Mouse (Mus musculus) erythroblast, adult 5-6 weeks (primary cell): ENCODE results near the gene Psmb5. TPM values are rescaled to one million over a fixed set of nuclear protein-coding genes. Genes with fewer than 3 reads are reported as not detected.
A peak's percentile ranks its signal among the peaks of the same experiment; 100 is the strongest.
"Not testable (repeated sequence)": the region's sequence is repeated elsewhere in the genome, so short reads cannot be mapped to it uniquely, and the experiment has no call there.

ENCODE experiments used
- ATAC-seq: replicated peaks from 2 replicates; pipeline ENCODE4 v1.8.0; 2016; ENCODE audit warnings: moderate number of reproducible peaks, mild to moderate bottlenecking, moderate TSS enrichment, inconsistent platforms; ENCODE audit not compliant: poor library complexity, low FRiP score, severe bottlenecking
- total RNA-seq, 2 experiments: library from RNA; stranded (forward) in 1 of 2; stranded (reverse) in 1 of 2; fragments of 150-400 nt in 1 of 2; fragments of 200-764, 138-1000 nt in 1 of 2; gene quantifications; 2 replicates each; pipeline versions ENCODE4 v1.2.3 to v1.2.4; 2015 to 2017; ENCODE audit warnings: low replicate concordance in 2 of 2

Psmb5 gene
- total RNA-seq, 2 experiments from 2014 or later = 12.9 to 47.7 TPM

DNA sequence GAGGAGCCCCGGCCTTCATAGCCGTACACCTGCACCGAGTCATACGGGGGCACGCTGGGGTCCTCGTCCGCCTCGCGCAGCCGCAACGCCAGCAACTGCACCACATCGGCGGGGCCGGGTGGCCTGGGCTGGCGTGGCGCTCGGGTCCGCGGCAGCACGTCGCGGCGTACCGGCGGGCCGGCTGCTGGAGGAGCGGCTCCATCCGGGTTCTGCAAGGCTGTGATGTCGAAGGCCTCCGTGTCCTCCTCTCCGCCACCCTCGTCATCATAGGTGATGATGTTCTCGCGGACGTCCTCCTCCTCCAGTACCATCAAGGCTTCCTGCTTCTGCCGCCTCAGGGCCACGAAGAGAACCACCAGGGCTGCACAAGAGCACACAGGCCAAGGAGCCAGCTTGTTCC, 14.4 kb upstream of the Psmb5 start:
- ATAC-seq = no peak

DNA sequence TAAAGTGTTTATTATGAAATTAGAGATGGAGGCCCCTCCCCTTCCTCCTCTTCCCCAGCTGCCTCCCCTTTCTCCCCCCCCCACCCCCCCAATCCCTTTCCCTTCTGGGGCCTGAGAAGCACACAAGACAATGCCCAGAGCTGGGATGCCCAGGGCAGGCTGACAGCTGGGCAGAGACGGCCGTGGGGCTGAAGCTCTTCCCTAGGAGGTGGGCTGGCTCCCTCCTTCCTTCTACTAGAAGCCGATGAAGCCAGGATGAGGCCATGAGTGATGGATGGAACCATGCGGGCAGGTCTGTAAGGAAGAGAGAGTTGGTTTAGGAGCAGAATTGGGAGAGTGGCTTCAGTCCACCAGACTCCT, 13.4 kb upstream of the Psmb5 start:
- ATAC-seq = no peak

DNA sequence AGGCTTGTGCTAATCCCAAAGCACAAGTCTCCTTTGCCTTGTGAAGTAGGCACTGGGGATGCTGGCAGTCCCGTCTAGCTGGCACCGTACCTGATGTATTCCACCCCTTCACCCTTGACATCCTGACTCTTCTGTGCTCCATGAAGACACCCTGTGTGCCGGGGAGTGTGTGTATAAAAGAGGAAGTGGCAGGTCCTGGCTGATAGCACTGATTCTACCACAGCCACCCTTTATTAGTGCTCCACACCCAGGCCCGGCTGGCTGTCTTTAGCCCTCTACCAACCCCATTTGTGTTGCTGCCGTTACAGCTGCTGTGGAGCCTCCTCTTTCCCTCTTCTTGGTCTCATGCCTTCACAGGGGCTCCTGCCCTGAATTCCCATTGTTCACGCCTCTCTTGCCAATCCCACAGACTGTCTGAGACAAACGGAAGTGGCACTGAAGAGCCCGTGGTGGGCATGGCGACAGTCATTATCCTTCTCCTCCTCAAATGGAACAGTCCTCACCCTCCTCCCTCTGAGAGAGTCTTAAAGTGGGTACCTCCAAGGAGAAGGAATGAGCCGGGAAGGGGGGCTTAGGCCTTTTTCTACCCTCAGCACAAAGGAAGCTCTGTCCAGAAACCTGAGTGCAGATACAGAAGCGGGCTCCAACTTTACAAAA, 12.9 kb upstream of the Psmb5 start:
- no peak for ATAC-seq

DNA sequence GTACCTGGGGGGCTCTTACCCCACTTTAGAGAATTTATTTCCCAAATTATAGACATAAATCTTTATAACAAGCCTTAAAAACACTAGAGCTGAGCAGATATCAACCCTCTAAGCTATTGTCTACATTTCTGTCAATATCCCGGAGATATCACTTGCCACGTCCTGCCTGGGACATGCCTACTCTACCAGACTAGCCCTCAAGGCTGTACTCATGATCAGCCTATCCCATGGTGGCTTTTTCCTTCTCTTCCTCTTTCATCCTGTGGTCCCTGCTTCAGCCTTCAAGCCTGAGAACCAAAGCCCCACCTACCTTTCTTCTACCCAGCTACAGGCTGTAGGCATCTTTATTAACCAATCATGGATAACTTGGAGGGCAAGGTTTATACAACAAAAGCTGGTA, 12.0 kb upstream of the Psmb5 start:
- no peak for ATAC-seq

DNA sequence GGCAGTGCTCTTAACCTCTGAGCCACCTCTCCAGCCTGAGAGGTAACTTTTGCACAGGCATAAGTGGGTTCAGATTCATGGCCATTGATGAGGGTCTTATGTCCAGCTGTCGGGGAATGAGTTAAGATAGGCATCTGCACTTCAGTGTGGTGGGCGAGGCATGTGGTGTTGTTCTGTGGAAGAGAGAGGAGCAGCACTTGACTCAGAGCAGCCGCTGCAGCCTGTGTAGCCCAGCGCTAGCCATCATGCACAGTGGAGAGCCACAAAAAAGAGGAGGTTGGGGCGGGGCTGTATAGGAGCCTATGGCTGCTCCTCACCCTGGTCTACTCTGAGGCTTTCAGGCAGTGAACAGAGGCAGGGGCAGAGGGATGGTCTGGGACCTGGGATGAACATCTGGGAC, 10.3 kb upstream of the Psmb5 start:
- ATAC-seq = no peak

DNA sequence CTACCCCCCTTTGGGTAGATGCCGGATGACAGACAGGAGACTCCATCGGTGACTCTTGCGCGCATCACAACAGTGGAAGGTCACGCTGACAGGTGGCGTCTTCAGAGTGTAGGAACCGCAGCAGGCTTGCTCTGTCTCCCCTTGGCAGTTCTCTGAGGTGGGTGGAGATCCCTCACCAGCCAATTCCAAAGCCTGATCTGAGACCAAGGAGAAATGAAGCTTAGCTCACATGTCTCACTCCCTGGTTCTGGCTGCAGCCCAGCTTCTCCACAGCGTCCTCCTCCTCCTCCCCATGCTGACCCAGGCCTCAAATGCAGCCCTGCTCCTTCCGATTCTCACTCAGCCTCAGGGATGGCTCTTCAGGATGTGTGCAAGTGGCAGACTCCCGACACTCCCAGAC, 7.2 kb upstream of the Psmb5 start:
- peak; percentile 12; the same call in 1 of the 2 replicates for ATAC-seq

DNA sequence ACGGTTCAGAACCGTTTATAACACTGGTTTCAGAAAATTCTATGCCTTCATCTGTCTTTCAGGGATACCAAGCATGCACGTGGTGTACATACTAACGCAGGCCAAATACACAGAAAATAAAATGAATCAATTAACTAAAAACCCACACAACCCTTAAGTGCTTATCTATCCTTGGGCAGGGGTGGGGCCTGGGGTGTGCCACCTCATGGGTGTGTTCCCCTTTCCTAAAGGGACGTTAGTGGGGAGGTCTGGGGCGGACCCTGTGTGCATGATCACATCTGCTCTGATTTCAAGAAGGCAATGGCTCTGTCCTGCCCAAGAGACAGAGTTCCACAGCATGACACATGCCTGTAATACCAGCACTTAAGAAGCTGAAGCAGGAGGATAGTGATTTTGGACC, 5.5 kb upstream of the Psmb5 start:
- no peak for ATAC-seq

DNA sequence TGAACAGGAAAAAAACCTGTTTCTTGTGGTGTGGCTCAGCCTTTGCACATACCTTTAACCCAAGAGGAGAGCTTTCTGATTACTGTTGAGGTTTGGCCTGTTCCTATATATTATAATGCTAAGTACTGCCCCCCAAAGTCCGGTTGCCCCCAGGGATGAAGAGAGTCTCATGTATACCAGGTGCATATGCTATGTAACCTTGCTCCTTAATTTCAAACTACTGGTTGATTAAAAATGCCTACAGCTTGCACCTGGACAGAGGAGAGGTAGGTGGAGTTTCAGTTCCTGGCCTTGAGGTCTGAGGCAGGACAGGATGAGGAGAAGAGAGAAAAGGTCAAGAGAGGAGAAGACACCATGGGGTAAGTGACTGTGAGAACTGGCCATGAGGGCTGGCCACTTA, 3.3 kb upstream of the Psmb5 start, which contains the start of gene Psmb11:
Psmb11 (plus strand) TSS at position 301 of the 400 bp plus-strand sequence.
- no peak for ATAC-seq

DNA sequence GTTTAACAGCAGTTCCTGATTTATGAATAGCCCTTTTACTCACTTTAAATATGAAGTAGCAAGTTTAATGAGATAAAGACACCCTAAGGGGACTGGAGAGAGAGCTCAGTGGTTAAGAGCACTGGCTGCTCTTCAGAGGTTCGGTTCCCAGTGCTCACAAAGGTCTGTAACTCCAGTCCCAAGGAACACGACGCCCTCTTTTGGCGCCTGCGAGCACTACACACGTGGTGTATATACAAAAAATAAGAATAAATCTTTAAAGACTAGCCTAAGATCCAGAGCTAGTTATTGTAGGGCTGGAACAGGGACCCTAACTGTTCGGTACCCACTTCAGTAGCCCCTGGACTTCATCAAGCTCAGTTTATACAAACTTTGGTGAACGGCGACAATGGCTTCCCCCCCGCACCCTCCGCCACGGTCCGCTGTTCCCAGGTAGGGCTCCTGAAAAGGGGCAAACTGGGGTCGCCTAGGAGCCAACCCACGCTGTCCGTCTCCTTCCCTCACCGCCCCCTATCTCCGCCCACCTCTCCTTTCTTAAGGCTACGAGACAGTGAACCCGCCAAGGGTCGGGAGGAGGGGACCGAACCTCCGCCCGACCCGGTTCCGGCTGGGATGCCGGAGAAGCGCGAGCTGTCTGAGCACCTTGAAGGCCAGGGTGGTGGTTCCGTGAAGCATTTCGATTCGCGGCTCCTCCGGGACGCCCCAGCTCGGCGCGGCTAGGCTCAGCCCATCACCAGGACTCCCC, 498 bp downstream of the Psmb5 start:
- peak; percentile 71 for ATAC-seq

DNA sequence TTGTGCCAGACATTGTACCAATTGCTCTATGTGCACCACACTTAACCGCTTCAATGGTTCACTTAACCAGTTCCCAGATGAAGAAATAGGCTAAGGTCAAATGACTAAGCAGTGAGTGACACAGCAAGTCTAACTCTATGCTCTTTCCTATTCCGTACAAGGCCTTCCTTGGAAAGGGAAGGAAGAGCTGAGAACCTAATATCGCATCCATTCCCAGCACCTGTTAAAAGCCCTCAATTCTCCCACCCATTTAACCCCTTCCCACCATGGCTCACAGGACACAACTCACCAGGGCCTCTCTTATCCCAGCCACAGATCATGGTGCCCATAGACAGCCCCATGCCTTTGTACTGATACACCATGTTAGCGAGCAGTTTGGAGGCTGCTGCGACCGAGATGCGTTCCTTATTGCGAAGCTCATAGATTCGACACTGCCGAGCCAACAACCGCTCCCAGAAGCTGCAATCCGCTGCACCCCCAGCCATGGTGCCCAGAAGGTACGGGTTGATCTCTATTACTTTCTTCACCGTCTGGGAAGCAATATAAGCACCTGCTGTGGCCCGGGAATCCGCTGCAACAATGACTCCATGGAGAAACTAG, 1.5 kb downstream of the Psmb5 start:
- no peak for ATAC-seq

DNA sequence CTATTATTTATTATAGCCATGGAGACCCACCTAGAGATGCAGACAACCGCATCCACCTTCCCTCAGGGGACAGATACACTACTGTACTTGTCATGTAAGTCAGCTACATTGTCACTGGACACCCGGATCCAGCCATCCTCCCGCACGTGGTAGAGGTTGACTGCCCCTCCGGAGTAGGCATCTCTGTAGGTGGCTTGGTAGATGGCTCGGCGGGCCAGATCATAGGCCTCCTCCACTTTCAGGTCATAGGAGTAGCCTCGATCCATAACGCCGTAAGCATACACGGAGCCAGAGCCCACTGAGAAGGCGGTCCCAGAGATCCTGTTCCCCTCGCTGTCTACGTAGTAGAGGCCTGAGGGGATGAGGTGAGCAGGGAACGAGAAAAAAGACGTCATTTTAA, 3.7 kb downstream of the Psmb5 start:
- ATAC-seq = not testable (repeated sequence)

DNA sequence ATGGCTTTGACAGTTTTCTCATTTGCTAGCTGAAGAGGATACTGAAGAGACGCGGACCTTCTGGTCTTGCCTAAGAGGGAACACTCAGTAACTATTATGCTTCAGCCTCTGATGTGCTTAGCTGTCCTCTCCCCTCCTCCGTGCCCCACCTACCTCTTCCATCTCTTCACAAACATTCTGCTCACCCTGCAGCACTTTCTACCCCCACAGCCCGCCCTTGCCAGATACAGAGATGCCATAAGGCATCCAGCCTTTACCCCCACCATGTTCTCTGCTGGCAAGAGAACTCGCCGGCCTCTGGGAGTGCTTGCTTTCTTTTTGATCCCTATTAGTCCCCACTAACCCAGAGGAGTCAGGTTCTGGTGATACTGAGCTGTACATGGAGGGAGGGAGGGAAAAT, 7.2 kb downstream of the Psmb5 start:
- no peak for ATAC-seq

DNA sequence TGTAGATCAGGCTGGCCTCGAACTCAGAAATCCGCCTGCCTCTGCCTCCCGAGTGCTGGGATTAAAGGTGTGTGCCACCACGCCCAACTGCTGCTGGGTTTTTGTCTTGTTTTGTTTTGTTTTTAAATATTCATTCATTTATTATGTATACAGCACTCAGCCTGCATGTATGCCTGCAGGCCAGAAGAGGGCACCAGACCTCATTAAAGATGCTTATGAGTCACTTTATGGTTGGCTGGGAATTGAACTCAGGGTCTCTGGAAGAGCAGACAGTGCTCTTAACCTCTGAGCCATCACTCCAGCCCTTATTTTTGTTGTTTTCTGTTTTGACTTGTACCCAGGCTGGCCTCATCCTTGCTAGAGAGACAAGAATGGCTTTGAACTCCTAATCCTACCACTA, 7.9 kb downstream of the Psmb5 start:
- ATAC-seq = no peak

DNA sequence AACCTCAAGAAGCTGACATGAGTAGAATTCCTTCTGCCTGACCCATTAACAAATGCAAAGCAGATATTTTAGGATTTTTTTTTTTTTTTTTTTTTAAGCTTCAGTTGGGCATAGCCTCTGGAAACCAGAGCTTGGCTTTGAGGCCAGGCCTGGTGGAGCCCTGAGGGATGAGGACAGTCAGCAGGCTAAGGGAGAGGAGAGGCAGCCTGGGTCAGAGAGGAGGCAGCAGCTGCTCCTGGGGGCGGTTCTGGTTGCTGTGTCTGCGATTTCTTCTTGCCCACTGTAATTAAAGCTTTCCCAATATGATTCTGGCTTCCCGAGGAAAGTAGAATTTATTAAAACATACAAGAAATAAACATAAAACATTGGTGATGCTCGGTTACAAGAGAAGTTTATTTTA, 8.6 kb downstream of the Psmb5 start:
- no peak for ATAC-seq

DNA sequence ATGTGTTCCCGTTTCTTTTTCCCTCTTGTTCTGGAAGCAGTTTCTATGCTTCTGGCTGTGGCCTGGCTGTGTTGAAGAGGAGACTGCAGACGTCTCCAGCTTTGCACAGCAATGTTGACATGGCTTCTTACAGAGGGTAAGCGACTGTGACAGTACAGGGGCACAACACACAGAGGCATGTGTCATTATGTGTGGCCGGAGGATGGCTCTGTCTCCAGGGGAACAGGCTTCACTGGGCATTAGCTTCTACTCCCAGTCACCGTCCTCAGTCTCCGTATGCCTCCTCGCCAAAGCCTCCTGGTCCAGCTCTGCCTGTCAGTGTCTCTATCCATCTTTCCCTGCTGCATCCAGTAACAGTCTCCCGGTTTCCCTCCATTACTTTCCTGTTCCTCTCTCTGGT, 10.6 kb downstream of the Psmb5 start:
- ATAC-seq = no peak

DNA sequence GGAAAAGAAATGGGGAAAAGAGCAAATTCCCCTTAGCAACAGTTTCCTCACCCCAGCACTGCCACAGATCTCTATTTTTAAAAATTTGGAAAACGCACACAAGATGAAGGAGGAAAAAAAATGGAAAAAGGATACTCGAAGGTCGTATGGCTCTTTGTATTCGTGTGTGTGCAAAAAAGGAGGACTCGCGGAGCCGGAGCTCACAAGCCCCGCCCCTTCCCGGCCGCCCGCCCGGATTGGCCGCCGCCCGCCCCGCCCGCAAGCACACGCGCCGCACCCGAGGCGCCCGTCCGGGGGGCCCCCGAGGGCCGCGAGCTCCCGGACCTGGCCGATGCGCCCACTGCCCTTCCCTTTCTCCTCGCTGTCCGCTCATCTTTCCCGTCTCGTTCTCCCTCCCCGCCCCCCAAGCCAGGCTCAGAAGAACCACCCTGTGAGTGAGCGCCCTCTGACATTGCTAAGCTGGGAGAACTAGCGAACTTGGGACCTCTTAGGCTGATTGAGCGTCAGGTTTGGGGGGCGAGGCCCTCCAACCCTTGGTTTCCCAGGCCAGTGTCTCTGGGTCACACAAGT, 12.0 kb downstream of the Psmb5 start, which contains the start of gene 4931414P19Rik:
4931414P19Rik (minus strand) TSS at position 242 of the 570 bp plus-strand sequence.
- peak; percentile 61 for ATAC-seq

DNA sequence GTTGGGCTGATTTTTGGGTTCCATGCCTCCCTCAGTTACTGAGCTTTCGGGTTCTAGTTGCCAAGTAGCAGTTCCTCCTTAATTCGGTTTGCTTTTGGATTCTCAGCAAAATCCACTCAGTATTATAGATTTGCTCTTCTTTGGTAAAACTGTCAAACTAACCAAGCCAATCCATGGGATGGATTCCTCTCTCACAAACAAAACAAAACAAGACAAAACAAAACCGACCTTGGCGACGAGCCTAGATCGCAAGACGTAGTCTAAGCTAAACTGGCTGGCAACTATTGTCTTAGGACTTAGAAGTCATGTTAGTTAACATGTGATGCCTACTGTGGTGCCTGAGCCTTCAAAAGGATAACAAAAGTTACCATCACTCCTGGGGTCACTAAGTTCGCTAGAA, 14.1 kb downstream of the Psmb5 start:
- no peak for ATAC-seq

DNA sequence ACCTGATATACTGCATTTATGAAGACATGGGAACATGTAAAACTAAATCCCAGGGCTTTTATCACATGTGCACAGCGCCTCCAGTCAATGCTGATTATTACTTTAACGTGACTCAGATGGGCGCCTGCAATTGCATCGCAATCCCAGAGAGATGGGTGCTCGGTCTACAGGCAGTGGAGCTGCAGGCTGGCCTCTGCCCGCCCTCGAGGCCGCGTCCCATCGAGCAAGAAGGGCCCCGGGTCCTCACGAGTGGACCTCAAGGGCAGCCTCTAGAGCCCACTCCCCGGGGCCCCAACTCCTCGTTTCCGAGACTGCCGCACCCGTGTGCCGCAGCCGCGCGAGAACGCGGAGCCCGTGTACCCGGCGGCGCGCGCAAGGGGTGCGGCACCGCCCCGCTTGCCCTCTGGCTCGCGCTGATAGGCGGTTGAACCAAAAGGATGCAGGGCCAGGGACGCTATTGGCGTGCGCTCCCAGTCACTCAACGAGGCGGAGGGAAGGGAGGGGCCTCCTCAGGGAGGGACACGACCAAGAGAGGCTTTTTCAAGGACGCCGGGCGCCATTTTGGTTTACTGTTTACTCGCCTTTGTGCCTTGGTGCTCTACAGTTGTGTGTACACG, 14.7 kb downstream of the Psmb5 start:
- peak; percentile 94 for ATAC-seq

DNA sequence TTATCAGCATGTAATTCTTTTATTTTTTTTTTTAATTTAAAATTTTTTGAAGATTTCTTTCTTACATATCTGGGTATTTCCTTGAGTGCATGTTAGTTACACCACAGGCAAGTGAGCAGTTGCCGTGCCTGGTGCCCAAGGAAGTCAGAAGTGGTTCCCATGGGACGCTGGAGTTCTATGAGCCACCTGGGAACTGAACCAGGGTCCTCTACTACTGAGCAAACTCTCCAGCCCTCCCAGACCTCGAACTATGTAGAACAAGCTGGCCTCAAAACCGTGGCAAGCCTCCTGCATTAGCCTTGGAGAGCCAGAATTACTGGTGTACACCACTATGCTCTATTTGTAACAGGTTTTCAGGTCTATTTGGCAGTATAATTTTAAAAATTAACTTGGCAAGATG, 15.2 kb downstream of the Psmb5 start:
- ATAC-seq = peak; percentile 10

DNA sequence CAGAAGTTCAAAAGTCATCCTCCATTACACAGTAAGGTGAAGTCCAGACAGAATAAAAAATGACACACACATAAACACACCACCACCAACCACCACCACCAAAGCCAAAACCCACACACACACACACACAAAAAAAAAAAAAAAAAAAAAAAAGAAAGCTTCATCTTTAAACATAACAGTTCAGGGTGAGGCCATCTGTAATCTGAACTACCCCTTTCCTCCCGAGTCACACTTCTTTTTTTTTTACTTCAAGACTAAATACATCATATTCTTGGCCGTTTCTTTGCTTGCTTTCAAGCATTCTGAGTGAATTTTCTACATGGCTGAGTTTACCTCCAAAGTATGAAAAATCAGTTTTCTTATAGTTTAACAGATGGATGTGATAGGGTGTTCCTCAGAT, 16.2 kb downstream of the Psmb5 start:
- ATAC-seq = no peak
